Mouse (Mus musculus) intestine, embryonic 16.5 days (tissue): ENCODE results near the gene Hoxd3. TPM values are rescaled to one million over a fixed set of nuclear protein-coding genes. Genes with fewer than 3 reads are reported as not detected.

Source experiments
- ATAC-seq: fragments of 200-750 bp; cut with Nextera tagmentation; 2 replicates; pipeline ENCODE4 v1.8.0; 2017; ENCODE audit warnings: moderate TSS enrichment, moderate library complexity
- H3K27ac ChIP-seq: fragments of 300-500 bp; sonication (generic); 2 replicates; pipeline ENCODE4 v1.5.1; 2014; ENCODE audit warnings: mild to moderate bottlenecking, low read length
- H3K27me3 ChIP-seq: fragments of 300-500 bp; sonication (generic); replicated peaks from 2 replicates; pipeline ENCODE4 v1.6.1; 2014; ENCODE audit warnings: low read length, control low read depth, mixed read lengths; ENCODE audit not compliant: control insufficient read depth, insufficient read depth
- H3K36me3 ChIP-seq: fragments of 300-500 bp; sonication (generic); 2 replicates; pipeline ENCODE4 v1.6.1; 2014; ENCODE audit warnings: low read length, control low read depth; ENCODE audit not compliant: control insufficient read depth, insufficient read depth
- H3K4me1 ChIP-seq: fragments of 300-500 bp; sonication (generic); 2 replicates; pipeline ENCODE4 v1.6.1; 2014; ENCODE audit warnings: low read length, control low read depth, mixed read lengths; ENCODE audit not compliant: control insufficient read depth, insufficient read depth
- H3K4me2 ChIP-seq: fragments of 300-500 bp; sonication (generic); 2 replicates; pipeline ENCODE4 v1.6.1; 2014; ENCODE audit warnings: low read depth, low read length, control low read depth
- H3K4me3 ChIP-seq: fragments of 300-500 bp; sonication (generic); 2 replicates; pipeline ENCODE4 v1.5.1; 2014; ENCODE audit warnings: mild to moderate bottlenecking, low read length
- H3K9ac ChIP-seq: fragments of 300-500 bp; sonication (generic); 2 replicates; pipeline ENCODE4 v1.6.1; 2014; ENCODE audit warnings: low read depth, low read length
- H3K9me3 ChIP-seq: fragments of 300-500 bp; sonication (generic); 2 replicates; pipeline ENCODE4 v1.6.1; 2016; ENCODE audit warnings: low read length, control low read depth; ENCODE audit not compliant: control insufficient read depth
- WGBS: fragments of 180-500 bp; shearing (Covaris S2); extraction: QIAGEN DNeasy Blood & Tissue Kit; methylation state at CpG from one replicate; pipeline ENCODE4 v1.1.7; 2014; 5-methylcytosine and 5-hydroxymethylcytosine counted together
- polyA plus RNA-seq: library from polyadenylated mRNA; unstranded; fragments of >200 nt; fragmentation: Nextera tagmentation; extraction: Ambion mirVana; gene quantifications from 2 replicates; pipeline ENCODE4 v1.2.1, GENCODE M21; 2015

The Hoxd3 gene
- polyA plus RNA-seq, 1 experiment from 2014 or later = 15.1 TPM

- no peaks in the 10 kb centered on the region for H3K36me3 ChIP-seq
- peaks cover 12% of the 10 kb centered on the region; the same call in 1 of the 2 replicates for H3K4me1 ChIP-seq
- H3K9me3 ChIP-seq = no peaks in the 10 kb centered on the region
- peak overlapping the region; percentile 37 for H3K4me3 ChIP-seq
- 4% methylated on average over 45 of the region's 45 CpGs for WGBS
- 0 out of 2 replicates have a peak, but pooled peaks have one; percentile 21 for ATAC-seq
- H3K4me2 ChIP-seq = peak overlapping the region; percentile 59
- peaks cover 59% of the 10 kb centered on the region for H3K27me3 ChIP-seq
- H3K27ac ChIP-seq = no peak overlapping the region
- H3K9ac ChIP-seq = peak overlapping the region; percentile 50
Measured at GRCm38 (mm10) chr2:74752431-74753174, 40.9 kb downstream of the Hoxd3 start.

DNA sequence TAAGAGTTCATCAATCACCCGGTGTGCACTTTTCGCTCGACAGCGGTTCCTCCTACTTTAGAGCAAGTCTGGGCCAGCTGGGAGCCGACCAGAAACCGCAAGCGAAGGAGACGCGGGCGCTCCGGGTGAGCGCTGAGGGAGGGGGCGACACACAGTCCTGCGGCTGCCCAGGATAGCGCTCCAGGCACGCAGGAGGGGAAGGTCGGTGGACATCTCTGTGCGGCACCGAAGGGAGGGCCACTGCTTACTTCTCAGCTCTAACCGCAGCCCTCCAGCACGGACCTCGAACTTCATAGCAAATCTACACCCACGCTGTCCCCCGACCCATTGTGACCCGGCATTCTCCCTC lies 41.4 kb downstream of the Hoxd3 start:
- Histone ChIP-seq H3K9ac (peak overlapping the region; percentile 50), H3K36me3 (no peaks in the 10 kb centered on the region), H3K9me3 (no peaks in the 10 kb centered on the region), H3K4me2 (peak overlapping the region; percentile 59), H3K4me1 (peaks cover 12% of the 10 kb centered on the region; the same call in 1 of the 2 replicates), H3K27ac (no peak overlapping the region), H3K4me3 (peak overlapping the region; percentile 37), H3K27me3 (peaks cover 59% of the 10 kb centered on the region)
- WGBS = 6% methylated on average over 25 of the region's 25 CpGs
- 0 out of 2 replicates have a peak, but pooled peaks have one; percentile 31 for ATAC-seq

DNA sequence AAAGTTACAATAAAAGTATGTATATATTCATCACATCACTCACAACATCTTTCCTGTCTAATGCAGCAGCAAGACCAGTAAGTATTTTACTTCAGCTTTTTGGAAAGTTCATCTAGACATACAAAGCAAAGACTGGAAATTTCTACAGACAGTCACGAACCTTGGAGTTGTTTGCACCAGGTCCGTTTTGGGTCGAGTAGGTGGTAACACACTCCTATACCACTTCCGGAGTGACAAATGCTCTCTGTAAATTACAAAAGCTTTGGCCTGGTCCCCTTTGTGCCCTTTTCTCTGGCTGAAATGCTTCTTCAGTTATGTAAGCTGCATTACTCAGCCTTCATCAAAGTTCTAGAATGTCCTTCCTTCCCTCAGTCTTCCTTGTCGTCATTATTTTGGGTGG lies 42.0 kb downstream of the Hoxd3 start:
- peaks cover 60% of the 10 kb centered on the region for H3K27me3 ChIP-seq
- WGBS = 44% methylated on average over 5 of the region's 5 CpGs
- no peak overlapping the region for H3K4me3 ChIP-seq
- no peaks in the 10 kb centered on the region for H3K9me3 ChIP-seq
- H3K4me2 ChIP-seq = no peak overlapping the region
- H3K4me1 ChIP-seq = peaks cover 12% of the 10 kb centered on the region; the same call in 1 of the 2 replicates
- no peaks in the 10 kb centered on the region for H3K36me3 ChIP-seq
- no peak for ATAC-seq
- no peak overlapping the region for H3K9ac ChIP-seq
- no peak overlapping the region for H3K27ac ChIP-seq

DNA sequence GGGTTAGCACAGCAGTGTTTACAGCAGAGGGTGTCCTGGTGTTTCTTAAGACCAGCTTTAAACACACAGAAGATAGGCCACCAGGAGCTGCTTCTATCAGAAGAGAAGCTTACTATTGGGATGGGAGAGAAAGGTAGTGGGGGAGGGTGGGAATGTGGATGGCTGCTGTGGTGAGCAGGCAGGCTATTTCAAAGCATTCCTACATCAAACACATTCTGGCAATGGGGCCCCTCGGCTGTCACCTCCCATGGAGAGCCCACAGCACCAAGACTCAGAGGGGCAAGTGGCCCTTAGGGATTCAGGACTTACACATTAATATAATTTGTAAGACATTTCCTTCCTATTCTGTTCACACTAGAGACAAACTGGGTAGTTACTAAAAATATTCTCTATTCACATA lies 48.4 kb downstream of the Hoxd3 start:
- no peak for ATAC-seq
- Histone ChIP-seq H3K27me3 (peaks cover 46% of the 10 kb centered on the region), H3K4me3 (no peak overlapping the region), H3K36me3 (no peaks in the 10 kb centered on the region), H3K4me1 (peaks cover 7% of the 10 kb centered on the region), H3K9ac (no peak overlapping the region), H3K9me3 (no peaks in the 10 kb centered on the region), H3K4me2 (no peak overlapping the region), H3K27ac (no peak overlapping the region)
- 14% methylated on average over 1 of the region's 1 CpGs for WGBS

GRCm38 (mm10) chr2:74761941-74762340 lies 50.2 kb downstream of the Hoxd3 start:
- Histone ChIP-seq H3K4me2 (no peak overlapping the region), H3K9ac (no peak overlapping the region), H3K4me3 (0 out of 2 replicates have a peak overlapping the region, but pooled peaks have one; percentile 12), H3K9me3 (no peaks in the 10 kb centered on the region), H3K27me3 (peaks cover 49% of the 10 kb centered on the region), H3K36me3 (no peaks in the 10 kb centered on the region), H3K4me1 (peaks cover 7% of the 10 kb centered on the region), H3K27ac (no peak overlapping the region)
- no peak for ATAC-seq
- 4% methylated on average over 13 of the region's 13 CpGs for WGBS

- Histone ChIP-seq H3K9me3 (no peaks in the 10 kb centered on the region), H3K4me2 (peak within 1 kb of the TSS; percentile 96), H3K27ac (no peak within 1 kb of the TSS), H3K4me3 (peak within 1 kb of the TSS; percentile 53), H3K9ac (peak within 1 kb of the TSS; percentile 15; the same call in 1 of the 2 replicates), H3K4me1 (peaks cover 7% of the 10 kb centered on the region), H3K36me3 (no peaks in the 10 kb centered on the region), H3K27me3 (peaks cover 48% of the 10 kb centered on the region)
- WGBS = under 1% methylated on average over 54 of the region's 61 CpGs
- ATAC-seq = peak; percentile 87
Measured at GRCm38 (mm10) chr2:74762522-74763244, 51.0 kb downstream of the Hoxd3 start, which contains the start of gene Hoxd1. Hoxd1 (plus strand) TSS chr2:74762980.

GRCm38 (mm10) chr2:74763245-74763735 lies 51.6 kb downstream of the Hoxd3 start:
- H3K9ac ChIP-seq = 0 out of 2 replicates have a peak overlapping the region, but pooled peaks have one; percentile 15
- under 1% methylated on average over 50 of the region's 53 CpGs for WGBS

DNA sequence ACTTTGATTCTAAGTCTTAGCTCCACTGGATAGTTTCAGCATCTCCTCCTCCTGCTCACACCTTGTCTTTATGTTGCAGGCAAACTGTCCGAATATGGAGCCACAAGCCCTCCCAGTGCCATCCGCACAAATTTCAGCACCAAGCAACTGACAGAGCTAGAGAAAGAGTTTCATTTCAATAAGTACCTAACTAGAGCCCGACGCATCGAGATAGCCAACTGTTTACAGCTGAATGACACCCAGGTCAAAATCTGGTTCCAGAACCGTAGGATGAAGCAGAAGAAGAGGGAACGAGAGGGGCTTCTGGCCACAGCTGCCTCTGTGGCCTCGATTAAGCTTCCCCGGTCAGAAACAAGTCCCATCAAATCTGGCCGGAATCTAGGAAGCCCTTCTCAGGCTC lies 52.2 kb downstream of the Hoxd3 start:
- Histone ChIP-seq H3K4me2 (no peak overlapping the region), H3K4me3 (no peak overlapping the region), H3K27me3 (peaks cover 42% of the 10 kb centered on the region), H3K27ac (no peak overlapping the region), H3K4me1 (peaks cover 7% of the 10 kb centered on the region), H3K9me3 (no peaks in the 10 kb centered on the region), H3K9ac (no peak overlapping the region), H3K36me3 (no peaks in the 10 kb centered on the region)
- ATAC-seq = no peak
- 44% methylated on average over 10 of the region's 10 CpGs for WGBS

More at GRCm38 (mm10) chr2:74763245-74763735, 51.6 kb downstream of the Hoxd3 start:
- Histone ChIP-seq H3K4me1 (peaks cover 7% of the 10 kb centered on the region), H3K27me3 (peaks cover 42% of the 10 kb centered on the region), H3K36me3 (no peaks in the 10 kb centered on the region), H3K27ac (no peak overlapping the region), H3K9me3 (no peaks in the 10 kb centered on the region), H3K4me3 (peak overlapping the region; percentile 53), H3K4me2 (peak overlapping the region; percentile 96)
- ATAC-seq = no peak; the same call in 1 of the 2 replicates

DNA sequence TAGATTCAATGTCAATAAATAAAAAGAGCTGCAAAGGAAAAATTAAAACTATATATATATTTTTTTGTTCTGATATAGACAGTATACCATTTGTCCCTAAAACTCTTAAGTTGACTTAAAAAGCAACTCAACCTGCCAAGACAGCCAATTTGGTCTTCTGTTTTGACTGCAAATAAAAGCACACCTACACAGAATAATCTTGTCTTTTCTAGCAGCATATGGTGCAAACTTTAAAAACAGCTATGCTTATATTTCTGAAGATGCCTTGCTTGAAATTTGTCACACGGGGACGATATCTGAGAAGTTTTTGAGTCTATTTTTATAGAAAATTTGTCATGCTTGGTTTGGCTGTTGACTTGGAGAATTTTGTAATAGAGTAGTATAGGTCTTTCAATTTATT lies 62.6 kb downstream of the Hoxd3 start:
- Histone ChIP-seq H3K4me1 (no peaks in the 10 kb centered on the region), H3K4me2 (no peak overlapping the region), H3K9me3 (no peaks in the 10 kb centered on the region), H3K9ac (no peak overlapping the region), H3K4me3 (no peak overlapping the region), H3K36me3 (no peaks in the 10 kb centered on the region), H3K27ac (no peak overlapping the region), H3K27me3 (no peaks in the 10 kb centered on the region)
- WGBS = 92% methylated on average over 2 of the region's 2 CpGs
- no peak for ATAC-seq
